Mouse (Mus musculus) intestine, postnatal 0 days (tissue): Measurements from ENCODE around the gene Tprg. TPM values are rescaled to one million over a fixed set of nuclear protein-coding genes. Genes with fewer than 3 reads are reported as not detected.
A peak's percentile ranks its signal among the peaks of the same experiment; 100 is the strongest.

Experiments used
- ATAC-seq: fragments of 200-750 bp; cut with Nextera tagmentation; 2 replicates; pipeline ENCODE4 v1.8.0; 2017; ENCODE audit warnings: mild to moderate bottlenecking, moderate TSS enrichment, moderate library complexity
- H3K27ac ChIP-seq: fragments of 300-500 bp; sonication (generic); 2 replicates; pipeline ENCODE4 v1.5.1; 2014; ENCODE audit warnings: mild to moderate bottlenecking, low read depth, low read length, moderate library complexity
- H3K27me3 ChIP-seq: fragments of 300-500 bp; sonication (generic); replicated peaks from 2 replicates; pipeline ENCODE4 v1.6.1; 2014; ENCODE audit warnings: low read length, mixed read lengths; ENCODE audit not compliant: control insufficient read depth, insufficient read depth
- H3K36me3 ChIP-seq: fragments of 300-500 bp; sonication (generic); 2 replicates; pipeline ENCODE4 v1.6.1; 2014; ENCODE audit warnings: mild to moderate bottlenecking, moderate library complexity; ENCODE audit not compliant: control insufficient read depth, insufficient read depth
- H3K4me1 ChIP-seq: fragments of 300-500 bp; sonication (generic); replicated peaks from 2 replicates; pipeline ENCODE4 v1.6.1; 2014; ENCODE audit warnings: antibody characterized with exemption, low read length, mixed read lengths; ENCODE audit not compliant: control insufficient read depth, insufficient read depth
- H3K4me2 ChIP-seq: fragments of 300-500 bp; sonication (generic); replicated peaks from 2 replicates; pipeline ENCODE4 v1.6.1; 2014; ENCODE audit warnings: low read depth, mild to moderate bottlenecking, moderate library complexity
- H3K4me3 ChIP-seq: fragments of 300-500 bp; sonication (generic); 2 replicates; pipeline ENCODE4 v1.5.1; 2014; ENCODE audit warnings: low read depth, low read length
- H3K9ac ChIP-seq: fragments of 300-500 bp; sonication (generic); 2 replicates; pipeline ENCODE4 v1.6.1; 2014; ENCODE audit warnings: mild to moderate bottlenecking, low read depth, low read length
- H3K9me3 ChIP-seq: fragments of 300-500 bp; sonication (generic); 2 replicates; pipeline ENCODE4 v1.6.1; 2016; ENCODE audit warnings: mixed run types; ENCODE audit not compliant: control insufficient read depth
- CTCF ChIP-seq: sonication (generic); IDR thresholded peaks from 2 replicates; pipeline ENCODE4 v1.5.1; 2016; ENCODE audit warnings: low read depth, mild to moderate bottlenecking, control low read depth, antibody characterized with exemption, moderate library complexity
- WGBS: fragments of 180-500 bp; shearing (Covaris S2); extraction: QIAGEN DNeasy Blood & Tissue Kit; methylation state at CpG from one replicate; pipeline ENCODE4 v1.1.7; 2014; 5-methylcytosine and 5-hydroxymethylcytosine counted together
- polyA plus RNA-seq: library from polyadenylated mRNA; unstranded; fragments of >200 nt; fragmentation: Nextera tagmentation; extraction: Ambion mirVana; gene quantifications from 2 replicates; pipeline ENCODE4 v1.2.1, GENCODE M21; 2015

Gene Tprg
- polyA plus RNA-seq, 1 experiment from 2014 or later, result not detected

- no peaks in the 10 kb centered on the region for H3K9me3 ChIP-seq
- H3K27me3 ChIP-seq, result no peaks in the 10 kb centered on the region
- no peaks in the 10 kb centered on the region for H3K4me1 ChIP-seq
- H3K4me3 ChIP-seq, result no peak overlapping the region
- ATAC-seq, result no peak
- H3K27ac ChIP-seq, result no peak overlapping the region
- whole genome bisulfite sequencing, result 54% methylated on average over 4 of the region's 4 CpGs
- H3K36me3 ChIP-seq, result no peaks in the 10 kb centered on the region
- no peak overlapping the region for H3K4me2 ChIP-seq
- no peak for TF ChIP-seq CTCF
- H3K9ac ChIP-seq, result no peak overlapping the region
These were observed 18.3 kb upstream of the Tprg start for GRCm38 (mm10) chr16:25268276-25268675.

DNA sequence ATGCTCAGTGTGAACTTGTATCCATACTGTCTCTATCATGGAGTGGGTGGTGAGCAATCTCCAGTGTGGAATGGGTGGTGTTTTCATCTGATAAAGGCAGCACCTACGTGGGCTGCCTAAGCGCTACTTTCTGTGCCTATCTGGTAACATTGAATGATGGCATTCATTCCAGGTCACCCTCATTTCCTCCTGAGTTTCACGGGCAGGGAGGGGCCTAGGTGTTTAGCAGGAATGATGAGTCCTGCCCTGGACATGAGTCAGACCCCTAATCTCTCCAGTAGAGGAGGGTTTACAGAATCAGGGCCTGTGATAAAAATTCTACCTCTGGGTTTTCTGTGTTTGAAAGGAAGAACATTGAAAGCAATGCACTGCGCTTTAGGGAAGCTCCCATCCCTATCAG is 4.1 kb upstream of the Tprg start:
- no peak overlapping the region for H3K4me2 ChIP-seq
- no peak for TF ChIP-seq CTCF
- no peaks in the 10 kb centered on the region for H3K9me3 ChIP-seq
- H3K36me3 ChIP-seq, result no peaks in the 10 kb centered on the region
- no peak for ATAC-seq
- no peak overlapping the region for H3K9ac ChIP-seq
- H3K27ac ChIP-seq, result no peak overlapping the region
- no peak overlapping the region for H3K4me3 ChIP-seq
- H3K27me3 ChIP-seq, result no peaks in the 10 kb centered on the region
- 56% methylated on average over 4 of the region's 4 CpGs for WGBS
- H3K4me1 ChIP-seq, result no peaks in the 10 kb centered on the region

DNA sequence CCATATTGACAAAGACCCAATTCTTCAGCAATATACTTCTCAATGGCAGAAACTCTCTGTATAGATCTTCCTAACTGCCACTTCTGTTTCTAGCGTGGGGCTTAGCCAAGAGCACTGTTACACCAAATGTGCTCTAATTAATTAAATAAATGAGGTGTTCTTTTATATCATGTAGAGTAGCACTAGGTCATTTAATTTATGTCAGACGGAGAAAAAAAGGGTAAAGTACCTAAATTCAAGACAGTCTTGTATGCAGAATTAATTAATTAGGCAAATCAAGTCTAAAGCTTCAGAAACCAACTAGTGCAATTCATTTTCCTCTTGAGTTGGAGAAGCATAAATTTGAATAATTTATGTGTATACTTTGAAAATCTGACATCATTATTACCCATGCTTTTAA is 7.1 kb downstream of the Tprg start:
- Histone ChIP-seq H3K4me3 (no peak overlapping the region), H3K9ac (no peak overlapping the region), H3K36me3 (no peaks in the 10 kb centered on the region), H3K4me2 (no peak overlapping the region), H3K27ac (no peak overlapping the region), H3K27me3 (no peaks in the 10 kb centered on the region), H3K4me1 (no peaks in the 10 kb centered on the region), H3K9me3 (no peaks in the 10 kb centered on the region)
- no peak for ATAC-seq
- no peak for TF ChIP-seq CTCF
- WGBS, result 83% methylated on average over 2 of the region's 2 CpGs

DNA sequence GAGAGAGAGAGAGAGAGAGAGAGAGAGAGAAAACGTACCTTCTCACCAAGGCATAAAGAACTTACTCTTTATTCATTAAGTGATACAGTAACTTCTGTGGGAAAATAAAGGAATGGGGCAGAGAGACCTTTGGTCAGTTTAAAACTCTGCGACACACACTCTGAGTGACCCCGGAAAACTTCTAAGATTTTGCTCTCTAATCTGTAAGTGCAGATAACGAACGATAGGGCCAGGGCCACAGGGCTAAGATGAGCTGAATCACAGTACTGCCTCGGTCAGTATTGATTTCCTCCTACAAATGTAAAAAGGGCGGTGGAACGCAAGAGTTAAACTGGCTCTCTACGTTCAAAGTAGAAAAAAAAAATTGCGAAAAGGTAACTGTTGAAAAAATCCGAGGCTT is 8.9 kb downstream of the Tprg start:
- WGBS, result 43% methylated on average over 11 of the region's 11 CpGs
- Histone ChIP-seq H3K36me3 (no peaks in the 10 kb centered on the region), H3K27ac (no peak overlapping the region), H3K9ac (no peak overlapping the region), H3K4me3 (no peak overlapping the region), H3K27me3 (no peaks in the 10 kb centered on the region), H3K9me3 (no peaks in the 10 kb centered on the region), H3K4me1 (no peaks in the 10 kb centered on the region), H3K4me2 (peak overlapping the region; percentile 21; the same call in 1 of the 2 replicates)
- no peak for TF ChIP-seq CTCF
- ATAC-seq, result peak; percentile 66; the same call in 1 of the 2 replicates

DNA sequence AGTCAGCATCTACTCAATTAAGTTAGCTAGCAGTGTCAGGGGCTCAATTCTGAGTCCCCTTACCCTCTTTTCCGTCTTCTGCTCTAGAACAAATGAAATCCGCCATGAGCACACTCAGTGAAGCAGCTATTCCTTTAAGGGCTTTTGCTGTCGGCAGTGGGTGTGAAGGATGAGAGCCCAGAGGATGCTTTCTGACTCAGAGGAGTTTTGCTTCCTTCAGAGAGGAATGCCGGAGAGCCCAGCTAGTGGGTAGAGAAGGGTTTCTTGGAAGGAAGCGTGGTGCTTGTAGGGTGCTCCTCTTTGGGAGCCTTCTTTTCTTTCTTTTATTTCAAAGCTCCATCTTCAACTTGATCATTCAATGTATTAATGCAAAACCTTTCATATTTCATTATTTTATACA is 10.1 kb downstream of the Tprg start:
- Histone ChIP-seq H3K4me3 (no peak overlapping the region), H3K4me2 (no peak overlapping the region), H3K36me3 (no peaks in the 10 kb centered on the region), H3K4me1 (no peaks in the 10 kb centered on the region), H3K27ac (no peak overlapping the region), H3K9me3 (no peaks in the 10 kb centered on the region), H3K27me3 (no peaks in the 10 kb centered on the region), H3K9ac (no peak overlapping the region)
- 87% methylated on average over 5 of the region's 5 CpGs for WGBS
- ATAC-seq, result no peak
- TF ChIP-seq CTCF, result no peak

DNA sequence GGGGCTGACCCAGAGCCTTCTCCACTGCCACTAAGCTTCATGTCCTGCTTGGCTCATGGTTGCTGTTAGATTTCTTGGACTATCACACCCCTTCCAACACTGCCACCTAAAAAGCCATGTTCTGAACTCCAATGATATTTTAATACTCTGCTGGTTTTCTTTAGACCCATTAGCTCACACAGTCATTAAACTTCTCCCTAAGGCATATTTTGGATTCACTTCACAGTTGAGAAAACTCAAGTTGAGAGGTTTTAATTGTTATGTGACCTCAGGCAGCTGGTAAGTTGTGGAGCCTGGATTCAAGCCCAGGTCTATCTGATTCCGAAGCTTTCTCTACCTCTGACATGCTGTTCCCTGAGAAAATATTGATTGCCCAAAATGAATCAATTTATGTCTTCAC is 11.6 kb downstream of the Tprg start:
- Histone ChIP-seq H3K4me2 (no peak overlapping the region), H3K27me3 (no peaks in the 10 kb centered on the region), H3K9me3 (no peaks in the 10 kb centered on the region), H3K4me3 (no peak overlapping the region), H3K36me3 (no peaks in the 10 kb centered on the region), H3K9ac (no peak overlapping the region), H3K4me1 (no peaks in the 10 kb centered on the region), H3K27ac (no peak overlapping the region)
- TF ChIP-seq CTCF, result no peak
- WGBS, result 78% methylated on average over 1 of the region's 1 CpGs
- ATAC-seq, result no peak

DNA sequence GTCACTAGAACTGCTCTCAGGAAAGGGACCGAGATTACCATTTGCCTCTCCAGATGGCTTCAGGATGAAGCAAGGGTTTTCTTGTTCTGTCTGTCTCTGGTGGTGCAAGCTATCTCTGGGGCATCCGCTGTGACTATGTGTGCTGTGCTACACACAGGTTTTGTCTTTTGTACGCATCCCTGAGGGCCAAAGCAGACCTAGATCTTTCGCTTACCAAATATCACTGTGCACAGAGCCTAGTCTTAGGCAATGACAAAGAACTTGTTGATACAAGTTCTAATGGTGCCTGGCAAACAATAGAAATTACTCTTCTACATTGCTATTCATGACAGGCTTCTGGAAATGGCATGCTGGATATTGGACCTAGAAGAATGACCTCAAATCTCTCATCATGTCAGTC is 16.0 kb downstream of the Tprg start:
- H3K4me3 ChIP-seq, result no peak overlapping the region
- no peak for TF ChIP-seq CTCF
- no peak for ATAC-seq
- 88% methylated on average over 4 of the region's 4 CpGs for WGBS
- H3K27me3 ChIP-seq, result no peaks in the 10 kb centered on the region
- H3K9ac ChIP-seq, result no peak overlapping the region
- H3K27ac ChIP-seq, result no peak overlapping the region
- no peaks in the 10 kb centered on the region for H3K36me3 ChIP-seq
- H3K4me1 ChIP-seq, result no peaks in the 10 kb centered on the region
- no peak overlapping the region for H3K4me2 ChIP-seq
- no peaks in the 10 kb centered on the region for H3K9me3 ChIP-seq
